Mouse (Mus musculus) hindbrain, embryonic 10.5 days (tissue): ENCODE results near the gene Polr2l. TPM values are rescaled to one million over a fixed set of nuclear protein-coding genes. Genes with fewer than 3 reads are reported as not detected.
A peak's percentile ranks its signal among the peaks of the same experiment; 100 is the strongest.

ENCODE experiments used
- DNase-seq: peaks from one replicate; pipeline ENCODE4 v3.0.0-alpha.2; 2017; ENCODE audit warnings: low spot score
- H3K27ac ChIP-seq: fragments of 300-500 bp; sonication (generic); 2 replicates; pipeline ENCODE4 v1.5.1; 2016; ENCODE audit warnings: mild to moderate bottlenecking, moderate library complexity
- H3K27me3 ChIP-seq: fragments of 300-500 bp; sonication (generic); 2 replicates; pipeline ENCODE4 v1.6.1; 2016; ENCODE audit warnings: mild to moderate bottlenecking; ENCODE audit not compliant: poor library complexity, insufficient read depth, severe bottlenecking
- H3K36me3 ChIP-seq: fragments of 300-500 bp; sonication (generic); 2 replicates; pipeline ENCODE4 v1.6.1; 2016; ENCODE audit warnings: mild to moderate bottlenecking, moderate library complexity
- H3K4me1 ChIP-seq: fragments of 300-500 bp; sonication (generic); replicated peaks from 2 replicates; pipeline ENCODE4 v1.6.1; 2016; ENCODE audit warnings: mild to moderate bottlenecking
- H3K4me3 ChIP-seq: fragments of 300-500 bp; sonication (generic); 2 replicates; pipeline ENCODE4 v1.5.1; 2016; ENCODE audit warnings: mild to moderate bottlenecking, moderate library complexity
- H3K9me3 ChIP-seq: fragments of 300-500 bp; sonication (generic); 2 replicates; pipeline ENCODE4 v1.6.1; 2016; ENCODE audit warnings: mild to moderate bottlenecking, moderate library complexity
- WGBS: fragments of 180-500 bp; shearing (Covaris S2); methylation state at CpG from one replicate; pipeline ENCODE4 v1.1.7; 2016; 5-methylcytosine and 5-hydroxymethylcytosine counted together
- polyA plus RNA-seq: library from polyadenylated mRNA; unstranded; fragments of >200 nt; fragmentation: Nextera tagmentation; extraction: Ambion mirVana; gene quantifications from 2 replicates; pipeline ENCODE4 v1.2.1, GENCODE M21; 2016

The Polr2l gene
- polyA plus RNA-seq, 1 experiment from 2014 or later, result 90.0 TPM

DNA sequence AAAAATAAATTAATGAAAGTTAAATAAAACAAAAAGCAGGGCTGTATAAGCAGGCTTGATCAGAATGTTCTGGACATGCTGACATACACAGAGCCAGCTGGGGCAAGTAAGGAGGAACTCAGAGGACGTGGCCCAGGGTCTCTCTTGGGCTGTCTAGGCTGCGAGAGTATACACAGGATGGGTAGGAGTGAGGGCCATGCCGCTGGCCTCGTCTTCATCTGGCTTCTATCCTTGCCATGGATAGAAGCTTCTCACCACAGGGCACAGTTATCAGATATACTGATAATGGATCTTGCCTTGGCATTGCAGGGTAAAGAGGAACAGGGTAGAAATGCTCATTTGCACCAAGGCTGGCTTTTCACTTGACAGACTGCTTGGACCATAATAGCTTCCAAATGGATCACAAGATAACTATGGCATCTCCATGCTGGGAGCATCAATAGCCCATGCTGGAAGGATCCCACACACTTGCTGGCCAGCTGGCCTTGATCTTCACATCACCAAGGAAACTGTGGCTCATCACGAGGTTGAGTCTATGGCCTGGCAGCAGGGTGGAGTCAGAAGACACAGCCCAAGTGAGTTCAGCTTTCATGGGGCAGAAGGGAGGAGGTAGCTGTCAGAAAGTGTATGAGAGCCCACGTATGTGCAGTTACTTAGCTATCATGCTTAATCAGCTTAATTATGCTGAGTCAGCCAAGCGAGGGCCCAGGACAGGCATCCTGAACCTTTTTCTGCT, 27.1 kb upstream of the Polr2l start:
- Histone ChIP-seq H3K36me3 (peaks cover 32% of the 10 kb centered on the region), H3K27ac (no peak overlapping the region), H3K4me3 (no peak overlapping the region), H3K4me1 (0 out of 2 replicates have a peak, but pooled peaks cover 6% of the 10 kb centered on the region), H3K9me3 (no peaks in the 10 kb centered on the region), H3K27me3 (no peaks in the 10 kb centered on the region)
- no peak for DNase-seq
- 88% methylated on average over 7 of the region's 7 CpGs for WGBS

DNA sequence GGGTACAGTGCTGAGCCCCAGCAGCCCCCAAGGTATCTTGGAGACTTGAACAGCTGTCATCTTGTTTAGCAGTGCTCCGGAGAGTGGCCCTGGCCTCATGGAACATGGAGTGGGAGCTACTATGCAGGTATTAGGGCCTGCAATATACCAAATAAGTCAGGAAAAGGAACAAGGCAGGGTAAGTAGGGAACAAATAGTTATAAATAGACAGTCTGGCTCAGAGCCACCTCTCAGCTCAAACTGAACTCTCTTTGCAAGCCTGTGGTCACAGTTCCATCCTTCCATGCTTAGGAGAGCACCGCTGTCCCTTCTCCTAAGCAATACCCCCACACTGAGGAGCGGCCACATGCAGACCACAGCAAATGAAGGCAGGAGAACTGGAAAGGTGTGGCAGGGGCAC, 22.7 kb upstream of the Polr2l start:
- Histone ChIP-seq H3K27ac (no peak overlapping the region), H3K36me3 (peaks cover 52% of the 10 kb centered on the region), H3K27me3 (no peaks in the 10 kb centered on the region), H3K4me3 (no peak overlapping the region), H3K4me1 (no peaks in the 10 kb centered on the region), H3K9me3 (no peaks in the 10 kb centered on the region)
- no peak for DNase-seq
- 93% methylated on average over 3 of the region's 3 CpGs for WGBS

DNA sequence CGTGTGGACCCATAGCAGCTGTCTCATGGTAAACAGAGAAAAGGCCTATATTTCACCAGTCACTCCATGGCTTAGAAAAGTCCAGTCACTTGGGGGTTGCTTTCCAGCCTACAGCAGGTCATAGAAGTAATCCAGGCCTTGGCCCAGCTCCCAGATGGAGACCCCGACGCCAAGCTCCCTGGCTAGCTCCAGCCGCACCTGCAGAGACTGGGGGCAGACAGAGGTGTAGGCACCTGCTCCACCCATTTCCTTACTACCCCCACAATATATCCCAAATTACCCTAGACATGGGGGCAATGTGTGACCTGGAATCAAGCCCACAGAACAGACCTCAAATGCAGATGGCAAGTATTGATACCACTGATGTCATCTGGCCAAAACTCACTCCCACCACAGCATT, 21.0 kb upstream of the Polr2l start:
- H3K36me3 ChIP-seq, result peaks cover 61% of the 10 kb centered on the region

DNA sequence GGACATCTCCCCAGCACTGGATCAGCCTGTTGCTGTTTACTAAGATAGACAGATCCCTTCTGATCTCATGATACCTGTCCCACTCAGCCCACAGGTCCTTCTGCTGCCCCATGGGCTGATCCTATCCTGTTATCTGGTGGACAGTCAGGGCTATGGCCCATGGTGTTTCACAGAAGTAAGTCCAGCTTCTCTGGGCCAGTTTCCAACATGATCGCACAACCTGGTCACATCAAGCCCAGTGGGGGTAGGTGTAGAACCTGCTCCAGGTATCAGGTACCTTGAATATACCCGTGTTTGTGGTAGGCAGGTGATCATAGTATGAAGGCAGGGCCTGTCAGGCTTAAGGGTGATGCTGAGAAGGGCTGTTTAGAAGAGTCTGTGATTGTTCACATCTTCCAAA, 20.4 kb upstream of the Polr2l start:
- WGBS, result 81% methylated on average over 2 of the region's 2 CpGs
- Histone ChIP-seq H3K27me3 (no peaks in the 10 kb centered on the region), H3K4me3 (no peak overlapping the region), H3K36me3 (peaks cover 62% of the 10 kb centered on the region), H3K4me1 (no peaks in the 10 kb centered on the region), H3K9me3 (no peaks in the 10 kb centered on the region), H3K27ac (no peak overlapping the region)
- DNase-seq, result no peak

More for the DNA sequence above, 21.0 kb upstream of the Polr2l start:
- WGBS, result 93% methylated on average over 4 of the region's 4 CpGs
- Histone ChIP-seq H3K27ac (no peak overlapping the region), H3K4me3 (no peak overlapping the region), H3K27me3 (no peaks in the 10 kb centered on the region), H3K4me1 (no peaks in the 10 kb centered on the region), H3K9me3 (no peaks in the 10 kb centered on the region)
- no peak for DNase-seq

DNA sequence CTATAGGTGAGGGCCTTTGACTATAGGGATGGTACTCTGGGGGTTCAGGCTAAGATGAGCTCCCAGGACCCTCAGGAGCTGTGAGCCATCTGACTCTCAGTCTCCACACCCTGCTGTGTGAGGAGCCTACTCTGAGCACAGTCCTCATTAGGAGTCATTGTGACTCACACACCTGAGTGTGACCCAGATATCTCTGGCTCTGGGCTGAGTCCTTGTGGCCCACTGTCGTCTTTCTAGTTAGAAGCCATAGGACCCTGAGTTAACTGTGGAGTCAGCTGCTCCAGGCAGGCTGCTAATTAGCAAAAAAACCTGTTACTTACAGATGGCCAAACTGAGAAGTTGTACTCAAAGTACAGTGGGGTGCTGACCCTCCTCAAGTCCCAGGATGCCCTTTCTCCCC, 18.8 kb upstream of the Polr2l start:
- Histone ChIP-seq H3K27ac (no peak overlapping the region), H3K36me3 (peaks cover 51% of the 10 kb centered on the region), H3K9me3 (no peaks in the 10 kb centered on the region), H3K27me3 (no peaks in the 10 kb centered on the region), H3K4me1 (no peaks in the 10 kb centered on the region), H3K4me3 (no peak overlapping the region)
- DNase-seq, result no peak
- WGBS, result 78% methylated on average over 1 of the region's 1 CpGs

DNA sequence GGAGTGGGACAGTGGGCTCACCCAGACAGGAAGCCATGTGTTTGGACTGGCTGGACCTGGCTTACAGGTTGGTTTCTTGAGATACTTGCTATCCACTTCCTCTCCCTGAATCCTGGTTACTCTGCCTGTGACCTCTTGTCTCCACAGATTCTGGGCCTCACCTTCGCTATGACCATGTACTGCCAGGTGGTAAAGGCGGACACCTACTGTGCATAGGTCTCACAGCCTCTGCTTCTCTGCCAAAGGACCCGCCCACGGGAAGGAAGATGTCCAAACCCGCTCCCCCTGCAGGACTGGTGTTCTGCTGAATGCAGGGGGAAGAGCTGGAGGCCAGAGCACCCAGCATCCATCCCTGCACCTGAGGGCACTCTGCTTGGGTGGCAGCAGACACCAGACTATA, 17.8 kb upstream of the Polr2l start:
- Histone ChIP-seq H3K4me3 (no peak overlapping the region), H3K9me3 (no peaks in the 10 kb centered on the region), H3K36me3 (peaks cover 51% of the 10 kb centered on the region), H3K4me1 (no peaks in the 10 kb centered on the region), H3K27me3 (no peaks in the 10 kb centered on the region), H3K27ac (no peak overlapping the region)
- DNase-seq, result no peak
- 88% methylated on average over 5 of the region's 5 CpGs for WGBS

DNA sequence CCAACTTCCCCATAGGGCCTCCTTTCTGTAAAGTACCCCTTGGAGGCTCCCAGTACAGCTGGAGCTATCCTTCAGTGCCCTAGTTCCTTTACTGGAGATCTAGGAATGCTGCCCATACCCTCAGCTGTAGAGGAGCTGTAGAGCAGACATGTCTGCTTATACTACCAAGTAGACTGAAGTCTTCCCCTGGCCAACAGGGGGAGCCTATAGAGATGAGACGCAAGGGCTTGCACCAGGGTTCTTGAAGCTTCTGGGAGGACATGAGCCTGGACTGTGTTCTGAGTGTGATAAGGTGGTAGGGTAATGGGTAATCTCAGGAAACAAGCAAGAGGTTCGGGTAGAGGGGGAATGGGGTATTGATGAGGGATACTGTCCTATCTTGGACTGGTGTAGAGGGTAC, 16.2 kb upstream of the Polr2l start:
- H3K27me3 ChIP-seq, result no peaks in the 10 kb centered on the region
- 82% methylated on average over 2 of the region's 2 CpGs for WGBS
- no peak overlapping the region for H3K4me3 ChIP-seq
- DNase-seq, result no peak
- H3K36me3 ChIP-seq, result peaks cover 46% of the 10 kb centered on the region
- no peak overlapping the region for H3K27ac ChIP-seq
- H3K9me3 ChIP-seq, result no peaks in the 10 kb centered on the region
- H3K4me1 ChIP-seq, result peaks cover 5% of the 10 kb centered on the region; the same call in 1 of the 2 replicates

DNA sequence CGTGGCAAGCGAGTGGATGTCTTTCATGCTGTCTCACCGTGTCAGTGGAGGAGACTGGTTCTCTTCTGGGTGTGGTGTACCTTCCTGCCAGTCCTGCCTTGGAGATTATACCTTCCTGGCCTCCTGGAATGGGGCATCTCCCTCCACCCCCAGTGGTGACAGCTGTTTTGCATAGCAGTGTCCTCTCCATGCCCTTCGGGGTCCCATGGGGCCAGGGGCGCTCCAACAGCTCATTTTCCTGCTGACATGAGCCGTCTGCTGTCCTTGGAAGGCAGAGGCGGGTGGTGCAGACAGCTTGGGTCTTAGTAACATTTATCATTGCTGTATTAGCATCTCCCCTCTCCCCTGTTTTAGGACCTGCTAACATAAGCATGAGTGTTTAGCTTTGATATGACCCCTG, 12.2 kb upstream of the Polr2l start:
- peaks cover 30% of the 10 kb centered on the region for H3K4me1 ChIP-seq
- WGBS, result 81% methylated on average over 7 of the region's 7 CpGs
- no peak for DNase-seq
- H3K4me3 ChIP-seq, result no peak overlapping the region
- peaks cover 25% of the 10 kb centered on the region for H3K27me3 ChIP-seq
- H3K27ac ChIP-seq, result no peak overlapping the region
- H3K9me3 ChIP-seq, result no peaks in the 10 kb centered on the region
- peaks cover 15% of the 10 kb centered on the region for H3K36me3 ChIP-seq

DNA sequence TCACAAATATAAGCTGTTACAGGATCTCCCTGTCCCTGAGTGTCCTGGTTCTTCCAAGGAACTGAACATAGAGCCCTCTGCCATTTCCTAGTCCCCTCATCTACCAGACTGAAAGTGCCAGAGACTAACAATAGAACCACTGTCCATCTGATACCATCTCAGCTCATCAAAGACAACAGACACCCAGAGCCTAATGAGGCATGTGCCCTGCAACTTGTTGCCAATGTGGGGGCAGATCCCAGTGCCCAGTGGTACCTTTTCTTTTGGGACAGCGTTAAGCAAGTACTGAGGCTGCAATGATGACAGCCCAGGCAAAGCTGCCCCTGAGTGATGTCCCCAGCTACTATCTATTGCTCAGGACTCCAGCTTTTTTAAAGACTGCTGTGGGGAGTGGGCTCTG, 11.3 kb upstream of the Polr2l start:
- Histone ChIP-seq H3K27ac (no peak overlapping the region), H3K27me3 (peaks cover 32% of the 10 kb centered on the region), H3K4me1 (peaks cover 39% of the 10 kb centered on the region), H3K36me3 (peaks cover 6% of the 10 kb centered on the region; the same call in 1 of the 2 replicates), H3K4me3 (no peak overlapping the region), H3K9me3 (no peaks in the 10 kb centered on the region)
- WGBS, result 94% methylated on average over 1 of the region's 1 CpGs
- no peak for DNase-seq

DNA sequence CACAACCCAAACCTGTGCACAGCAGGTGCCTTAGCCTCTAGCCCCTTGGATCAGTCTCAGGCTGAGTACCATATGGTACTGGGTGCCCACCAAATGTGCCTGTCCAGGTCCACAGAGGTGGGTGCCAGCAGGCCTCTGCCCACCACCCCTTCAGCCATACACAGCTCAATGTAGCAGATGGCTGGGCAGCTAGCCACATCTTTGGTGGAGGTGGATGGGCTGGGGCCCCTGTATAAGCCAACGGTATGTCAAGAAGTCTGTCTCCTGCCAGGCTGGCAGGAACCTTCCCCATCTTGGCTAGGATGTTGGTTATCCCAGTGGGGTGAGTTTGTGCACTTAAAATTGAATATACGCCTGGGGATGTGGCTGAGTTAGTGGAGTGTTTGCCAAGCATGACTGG, 10.7 kb upstream of the Polr2l start:
- H3K4me3 ChIP-seq, result no peak overlapping the region
- H3K9me3 ChIP-seq, result no peaks in the 10 kb centered on the region
- peaks cover 32% of the 10 kb centered on the region for H3K27me3 ChIP-seq
- H3K27ac ChIP-seq, result no peak overlapping the region
- peaks cover 44% of the 10 kb centered on the region for H3K4me1 ChIP-seq
- no peaks in the 10 kb centered on the region for H3K36me3 ChIP-seq
- WGBS, result 85% methylated on average over 2 of the region's 2 CpGs
- DNase-seq, result no peak

DNA sequence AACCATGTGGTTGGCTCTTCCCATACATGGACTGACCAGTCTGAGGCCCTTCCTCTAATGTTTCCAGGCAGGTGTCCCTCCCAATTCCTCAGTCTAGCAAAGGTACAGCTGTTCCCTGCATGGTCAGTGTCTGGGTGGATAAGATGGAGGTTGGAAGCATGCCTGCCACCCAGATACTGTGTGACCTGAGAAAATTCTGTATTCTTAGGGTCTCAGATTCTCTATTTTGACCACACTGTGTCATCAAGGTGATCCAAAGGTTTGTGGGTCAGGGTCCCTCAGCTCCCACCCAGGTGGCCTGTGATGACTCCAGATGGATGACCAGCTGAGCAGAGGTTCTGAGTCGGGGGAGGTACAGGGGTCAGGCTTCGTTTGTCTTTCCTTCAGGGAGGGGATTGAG, 10.3 kb upstream of the Polr2l start:
- Histone ChIP-seq H3K36me3 (no peaks in the 10 kb centered on the region), H3K9me3 (no peaks in the 10 kb centered on the region), H3K27ac (no peak overlapping the region), H3K27me3 (peaks cover 32% of the 10 kb centered on the region), H3K4me3 (no peak overlapping the region), H3K4me1 (peaks cover 44% of the 10 kb centered on the region)
- DNase-seq, result no peak
- WGBS, result 84% methylated on average over 2 of the region's 2 CpGs

DNA sequence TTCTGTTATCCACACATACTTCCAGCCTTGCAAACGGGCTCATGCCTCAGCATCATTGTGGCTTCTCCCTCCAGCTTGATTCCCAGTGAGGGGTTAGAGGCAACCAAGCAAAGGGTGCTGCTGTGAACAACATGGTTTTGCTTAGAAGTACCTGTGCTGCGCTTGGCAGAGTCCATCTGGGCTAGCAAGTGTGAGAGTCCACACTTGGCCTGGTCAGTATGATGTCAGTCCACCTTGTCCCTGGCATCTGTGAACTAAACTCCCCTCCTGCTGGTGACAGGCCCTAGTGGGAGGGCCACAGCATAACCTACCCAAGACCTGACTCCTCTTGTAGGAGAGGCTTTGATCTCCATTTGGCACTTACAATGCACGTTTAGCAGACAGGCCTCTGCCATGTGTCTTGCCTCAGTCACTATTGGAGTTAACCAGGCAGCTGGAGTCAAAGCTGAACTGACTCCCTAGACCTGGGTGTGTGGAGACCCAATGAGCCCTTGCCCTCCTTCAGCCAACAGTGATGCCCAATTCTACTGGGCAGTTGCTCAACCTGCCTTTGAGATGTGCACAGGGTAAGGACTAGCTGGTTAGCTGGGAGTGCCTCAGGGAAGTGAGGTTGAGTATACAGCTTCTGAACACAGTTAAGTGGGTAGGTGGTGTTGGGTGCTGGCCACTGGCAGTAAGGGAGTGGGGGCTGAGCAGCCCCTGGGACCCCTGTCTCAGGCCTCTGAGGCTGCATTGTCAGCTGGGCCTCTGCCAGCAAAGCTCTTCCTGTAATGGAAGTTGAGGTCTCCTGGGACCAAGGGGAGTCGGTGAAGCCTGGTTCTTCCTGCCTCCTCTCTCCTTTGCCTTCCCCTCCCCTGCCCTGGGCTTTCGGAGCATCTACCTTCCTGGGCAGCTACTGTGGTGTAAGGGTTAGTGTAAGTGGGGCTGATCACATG, 9.5 kb upstream of the Polr2l start:
- Histone ChIP-seq H3K27me3 (peaks cover 32% of the 10 kb centered on the region), H3K9me3 (no peaks in the 10 kb centered on the region), H3K36me3 (no peaks in the 10 kb centered on the region), H3K4me1 (peaks cover 44% of the 10 kb centered on the region), H3K4me3 (no peak overlapping the region), H3K27ac (no peak overlapping the region)
- DNase-seq, result no peak
- 81% methylated on average over 5 of the region's 5 CpGs for WGBS

DNA sequence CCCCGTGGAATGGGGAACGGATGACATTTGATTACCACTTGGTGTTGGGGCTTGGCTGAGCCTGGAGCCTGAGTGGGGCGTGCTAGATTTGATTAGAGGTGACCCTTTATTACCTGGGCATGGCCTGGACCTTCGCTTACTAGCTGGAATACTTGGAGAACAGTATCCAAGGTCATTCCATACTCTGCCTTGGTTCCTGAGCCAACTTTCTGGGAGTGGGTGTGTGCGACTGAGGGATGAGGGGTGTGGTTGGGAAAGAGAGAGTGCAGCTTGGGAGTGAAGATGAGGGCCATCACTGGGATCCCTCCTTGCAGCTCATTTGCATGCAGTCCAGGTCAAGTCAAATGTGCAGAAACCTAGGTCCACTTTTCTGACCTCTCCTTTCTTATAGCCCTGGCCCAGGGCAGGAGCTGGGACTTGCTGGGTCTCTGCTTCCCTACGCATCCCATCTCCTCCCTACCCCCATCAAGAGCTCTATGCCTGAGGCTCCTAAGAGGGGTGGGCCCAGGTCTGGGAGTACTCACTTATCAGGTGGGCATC, 8.3 kb upstream of the Polr2l start:
- peaks cover 34% of the 10 kb centered on the region for H3K27me3 ChIP-seq
- no peaks in the 10 kb centered on the region for H3K36me3 ChIP-seq
- H3K4me3 ChIP-seq, result peak overlapping the region; percentile 76; the same call in 1 of the 2 replicates
- WGBS, result 79% methylated on average over 6 of the region's 6 CpGs
- H3K27ac ChIP-seq, result no peak overlapping the region
- no peak for DNase-seq
- no peaks in the 10 kb centered on the region for H3K9me3 ChIP-seq
- peaks cover 46% of the 10 kb centered on the region for H3K4me1 ChIP-seq
